ENCODE assay signal across 10 mouse cellular contexts in the genomic region with DNA sequence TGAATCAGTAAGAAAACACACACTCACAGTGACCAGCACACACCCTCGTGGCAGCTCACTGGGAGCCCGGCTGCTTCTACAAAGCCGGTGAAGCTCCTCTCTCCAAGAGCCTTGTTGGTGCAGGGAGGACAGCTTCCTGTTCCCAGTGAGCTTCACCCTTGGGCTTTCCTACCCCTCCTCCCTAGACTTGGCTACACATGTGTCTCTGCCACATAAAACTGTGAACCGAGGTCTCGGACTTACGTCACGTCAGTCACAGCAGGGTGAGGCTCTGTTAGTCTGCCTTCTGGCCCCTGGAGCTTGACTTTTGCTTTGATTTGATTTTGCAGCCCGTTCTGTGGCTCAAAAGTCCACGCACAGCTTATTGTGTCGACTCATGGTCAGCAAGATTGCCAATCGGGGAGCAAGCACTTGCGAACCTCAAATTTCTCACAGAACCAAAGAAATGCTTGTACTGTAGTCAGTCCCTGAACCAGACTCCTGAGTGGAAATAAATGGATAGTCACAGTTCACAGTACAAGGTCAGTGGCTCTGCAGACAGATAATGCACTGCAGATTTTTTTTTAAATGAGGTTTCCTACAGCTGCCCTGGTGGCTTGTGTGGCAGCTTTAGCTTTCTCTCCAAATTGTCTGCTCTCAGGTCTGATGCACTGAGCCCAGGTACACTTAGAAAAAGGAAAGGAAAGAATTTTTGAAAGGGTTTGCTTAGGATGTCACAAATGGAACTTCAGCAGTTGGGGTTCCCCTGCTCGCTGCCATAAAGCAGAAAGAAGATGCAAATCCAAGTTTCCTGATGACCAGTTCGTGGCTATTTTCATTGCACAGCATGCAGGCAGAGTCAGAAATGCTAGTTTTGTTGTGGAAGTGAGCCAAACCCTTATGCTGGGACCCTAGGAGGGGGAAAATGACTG. TPM values are rescaled to one million over a fixed set of nuclear protein-coding genes. Genes with fewer than 3 reads are reported as not detected.
DNase-seq lines count a peak whose midpoint lies in the region; ATAC-seq and TF ChIP-seq lines count a peak whose summit lies in the region.
"Had no signal": no experiment of that assay in that cellular context is flagged by ENCODE, and none has a peak within 500 bp of the region (broad histone marks: within the 10 kb centered on the region; RNA-seq: fewer than 3 reads in every experiment).

No protein-coding gene starts in this region.

- no peak overlapping the region for H3K4me2 ChIP-seq in liver, embryonic 12.5 days
- H3K4me2 ChIP-seq in intestine, embryonic 16.5 days (ENCODE audit: low read depth, low read length), result peak overlapping the region; percentile 31
- peak overlapping the region; percentile 65 for H3K4me2 ChIP-seq in myocyte (ENCODE audit: low read depth)

- no peaks in the 10 kb centered on the region for H3K36me3 ChIP-seq in liver, adult 2 months (ENCODE audit: control insufficient read depth, insufficient read depth, low read length)
- H3K36me3 ChIP-seq in liver, embryonic 12.5 days, result no peaks in the 10 kb centered on the region
- H3K36me3 ChIP-seq in embryonic facial prominence, embryonic 10.5 days (replicated peaks), result no peaks in the 10 kb centered on the region
- H3K36me3 ChIP-seq in intestine, embryonic 16.5 days (ENCODE audit: control insufficient read depth, insufficient read depth, low read length), result no peaks in the 10 kb centered on the region
- H3K36me3 ChIP-seq in myocyte (ENCODE audit: control insufficient read depth, insufficient read depth), result no peaks in the 10 kb centered on the region
- H3K36me3 ChIP-seq: G1E had no signal

- no peak overlapping the region for H3K4me3 ChIP-seq in liver, adult 2 months (ENCODE audit: insufficient read depth, low read depth, low read length)
- H3K4me3 ChIP-seq in liver, embryonic 12.5 days, result no peak overlapping the region
- H3K4me3 ChIP-seq in embryonic facial prominence, embryonic 10.5 days, result no peak overlapping the region
- 0 out of 2 replicates have a peak overlapping the region, but pooled peaks have one; percentile 7 for H3K4me3 ChIP-seq in intestine, embryonic 16.5 days (ENCODE audit: low read length)
- H3K4me3 ChIP-seq in myocyte, result no peak overlapping the region

- peak; percentile 84 for DNase-seq in liver, adult 2 months (ENCODE audit: extremely low read depth, low read depth, low spot score)
- DNase-seq in embryonic facial prominence, embryonic 10.5 days (ENCODE audit: low spot score), result no peak
- no peak for DNase-seq in layer of hippocampus, adult 9-10 months (ENCODE audit: low spot score)
- DNase-seq in right cerebral cortex, postnatal 36 days (ENCODE audit: low spot score in 2 of 2), result no peak
- DNase-seq: layer of hippocampus, adult 9-11 months had no signal

- no peak overlapping the region for H3K9ac ChIP-seq in liver, adult 2 months (ENCODE audit: low read depth, low read length)
- H3K9ac ChIP-seq in liver, embryonic 12.5 days, result no peak overlapping the region
- H3K9ac ChIP-seq in intestine, embryonic 16.5 days (ENCODE audit: low read depth, low read length), result 0 out of 2 replicates have a peak overlapping the region, but pooled peaks have one; percentile 26
- H3K9ac ChIP-seq: liver, embryonic 14.5 days had no signal

- no peak for TF ChIP-seq POLR2A in liver, adult 2 months (IDR thresholded peaks at IDR 0.05; ENCODE audit: extremely low read depth, insufficient read depth, low read length)
- TF ChIP-seq POLR2A in myocyte (IDR thresholded peaks at IDR 0.05; ENCODE audit: insufficient read length, low read depth), result no peak

- WGBS in liver, adult 2 months, result 30% methylated on average over 14 of the region's 14 CpGs
- 58% methylated on average over 14 of the region's 14 CpGs for WGBS in liver, embryonic 12.5 days (ENCODE audit: insufficient replicate concordance)
- 63% methylated on average over 14 of the region's 14 CpGs for WGBS in embryonic facial prominence, embryonic 10.5 days
- 54% methylated on average over 14 of the region's 14 CpGs for WGBS in intestine, embryonic 16.5 days

- 0 out of 2 replicates have a peak, but pooled peaks cover under 1% of the 10 kb centered on the region for H3K27me3 ChIP-seq in liver, adult 2 months (ENCODE audit: control insufficient read depth, insufficient read depth, low read length)
- peaks cover 18% of the 10 kb centered on the region for H3K27me3 ChIP-seq in liver, embryonic 12.5 days (replicated peaks)
- peaks cover 8% of the 10 kb centered on the region for H3K27me3 ChIP-seq in embryonic facial prominence, embryonic 10.5 days (replicated peaks; ENCODE audit: low read depth, poor library complexity, severe bottlenecking)
- 0 out of 2 replicates have a peak, but pooled peaks cover 2% of the 10 kb centered on the region for H3K27me3 ChIP-seq in intestine, embryonic 16.5 days (replicated peaks; ENCODE audit: control insufficient read depth, insufficient read depth, low read length)
- no peaks in the 10 kb centered on the region for H3K27me3 ChIP-seq in myocyte (ENCODE audit: control insufficient read depth, insufficient read depth, insufficient read length)

- H3K79me2 ChIP-seq in liver, adult 2 months (ENCODE audit: control insufficient read depth, insufficient read depth, low read length), result no peaks in the 10 kb centered on the region
- H3K79me2 ChIP-seq in myocyte (ENCODE audit: control insufficient read depth, insufficient read depth), result no peaks in the 10 kb centered on the region

- H3K4me1 ChIP-seq in liver, adult 2 months (ENCODE audit: control insufficient read depth, insufficient read depth, low read length), result peaks cover 6% of the 10 kb centered on the region
- H3K4me1 ChIP-seq in liver, embryonic 12.5 days, result no peaks in the 10 kb centered on the region
- H3K4me1 ChIP-seq in embryonic facial prominence, embryonic 10.5 days, result peaks cover 37% of the 10 kb centered on the region
- peaks cover 9% of the 10 kb centered on the region for H3K4me1 ChIP-seq in intestine, embryonic 16.5 days (ENCODE audit: control insufficient read depth, insufficient read depth, low read length)

- ATAC-seq in liver, embryonic 12.5 days, result no peak
- ATAC-seq in intestine, embryonic 16.5 days, result peak; percentile 89

- no peak overlapping the region for H3ac ChIP-seq in myocyte (ENCODE audit: control insufficient read depth, insufficient read length)

- no peak overlapping the region for H3K27ac ChIP-seq in liver, adult 2 months (replicated peaks; ENCODE audit: insufficient read depth, low read depth, low read length)
- no peak overlapping the region for H3K27ac ChIP-seq in liver, embryonic 12.5 days
- H3K27ac ChIP-seq in embryonic facial prominence, embryonic 10.5 days (replicated peaks), result peak overlapping the region; percentile 7; the same call in 1 of the 2 replicates
- H3K27ac ChIP-seq in intestine, embryonic 16.5 days (ENCODE audit: low read length), result no peak overlapping the region
- H3K27ac ChIP-seq: liver, embryonic 14.5 days had no signal

- H3K9me3 ChIP-seq in liver, embryonic 12.5 days (replicated peaks), result no peaks in the 10 kb centered on the region
- H3K9me3 ChIP-seq in embryonic facial prominence, embryonic 10.5 days, result no peaks in the 10 kb centered on the region
- no peaks in the 10 kb centered on the region for H3K9me3 ChIP-seq in intestine, embryonic 16.5 days (ENCODE audit: control insufficient read depth, low read length)

- TF ChIP-seq CTCF in liver, adult 2 months (IDR thresholded peaks at IDR 0.05; ENCODE audit: low read depth, low read length), result no peak

TF ChIP-seq in myocyte, 11 proteins besides CTCF, POLR2A, EP300 and RAD21:
- TF ChIP-seq MYOG (IDR thresholded peaks at IDR 0.05; ENCODE audit: control insufficient read depth in 1 of 3, insufficient read depth in 1 of 3, insufficient read length in 2 of 3, low read depth in 2 of 3) (no peak), CEBPB (IDR thresholded peaks at IDR 0.05; ENCODE audit: insufficient read depth, poor library complexity, severe bottlenecking) (no peak), MYOD1 (IDR thresholded peaks at IDR 0.05; ENCODE audit: control insufficient read depth in 1 of 3, insufficient read length in 2 of 3, low read depth in 2 of 3) (no peak), TCF12 (IDR thresholded peaks at IDR 0.05; ENCODE audit: insufficient read depth, poor library complexity, severe bottlenecking) (no peak), USF1 (IDR thresholded peaks at IDR 0.05; ENCODE audit: low read depth) (no peak), E2F4 (IDR thresholded peaks at IDR 0.05; ENCODE audit: insufficient read depth) (no peak), SRF (IDR thresholded peaks at IDR 0.05; ENCODE audit: control insufficient read depth, insufficient read length, low read depth) (no peak), TCF3 (IDR thresholded peaks at IDR 0.05; ENCODE audit: insufficient read length, low read depth) (no peak), REST (IDR thresholded peaks at IDR 0.05; ENCODE audit: insufficient read depth, insufficient read length) (no peak)

RNA-seq across cellular contexts. Expression of a gene that starts 4.0 kb away (rescaled TPM):
- 0.07 and 0.09 TPM in 2 replicates for total RNA-seq in liver, adult 2 months (2014; rRNA removed)
- polyA plus RNA-seq in liver, adult 2 months (2012; rRNA removed), result 0.05 TPM in 1 of 2 replicates, not detected in the other
- polyA plus RNA-seq in liver, embryonic 12.5 days (2016; fragmentation: Nextera tagmentation; extraction: Ambion mirVana), result 0.43 and 0.55 TPM in 2 replicates
- polyA plus RNA-seq in embryonic facial prominence, embryonic 10.5 days (2016; fragmentation: Nextera tagmentation; extraction: Ambion mirVana), result 7.0 and 7.7 TPM in 2 replicates
- 13.1 and 13.4 TPM in 2 replicates for polyA plus RNA-seq in intestine, embryonic 16.5 days (2015; fragmentation: Nextera tagmentation; extraction: Ambion mirVana)
- polyA plus RNA-seq in myocyte (2012; fragmentation: generic; extraction: Trizol), result not detected

RNA-seq across cellular contexts. Expression of a gene that starts 23.5 kb away (rescaled TPM):
- 43.4 and 63.1 TPM in 2 replicates for total RNA-seq in liver, adult 2 months (2014; rRNA removed)
- polyA plus RNA-seq in liver, adult 2 months (2012; rRNA removed), result 18.5 and 22.0 TPM in 2 replicates
- polyA plus RNA-seq in liver, embryonic 12.5 days (2016; fragmentation: Nextera tagmentation; extraction: Ambion mirVana), result 11.0 and 11.5 TPM in 2 replicates
- 16.9 and 19.4 TPM in 2 replicates for polyA plus RNA-seq in embryonic facial prominence, embryonic 10.5 days (2016; fragmentation: Nextera tagmentation; extraction: Ambion mirVana)
- polyA plus RNA-seq in intestine, embryonic 16.5 days (2015; fragmentation: Nextera tagmentation; extraction: Ambion mirVana), result 24.5 and 25.4 TPM in 2 replicates
- polyA plus RNA-seq in myocyte (2012; fragmentation: generic; extraction: Trizol), result 1.1 TPM
